Mouse (Mus musculus): Measurements from ENCODE around the gene St5. TPM values are rescaled to one million over a fixed set of nuclear protein-coding genes. Genes with fewer than 3 reads are reported as not detected.
A peak's percentile ranks its signal among the peaks of the same experiment; 100 is the strongest.

Gene St5
- polyA plus RNA-seq, 1 experiment from 2014 or later = 41.0 TPM

GRCm38 (mm10) chr7:109700213-109700612 lies 3.2 kb downstream of the St5 start:
- Histone ChIP-seq H3K27ac (ENCODE audit: poor library complexity, severe bottlenecking) (no peak overlapping the region), H3K9me3 (replicated peaks) (0 out of 2 replicates have a peak, but pooled peaks cover 3% of the 10 kb centered on the region), H3K9ac (no peak overlapping the region), H3K36me3 (no peaks in the 10 kb centered on the region), H3K4me1 (replicated peaks) (0 out of 2 replicates have a peak, but pooled peaks cover 13% of the 10 kb centered on the region), H3K4me3 (no peak overlapping the region), H3K4me2 (no peak overlapping the region), H3K27me3 (replicated peaks) (no peaks in the 10 kb centered on the region)
- ATAC-seq (ENCODE audit: insufficient number of reproducible peaks, low FRiP score) = no peak

DNA sequence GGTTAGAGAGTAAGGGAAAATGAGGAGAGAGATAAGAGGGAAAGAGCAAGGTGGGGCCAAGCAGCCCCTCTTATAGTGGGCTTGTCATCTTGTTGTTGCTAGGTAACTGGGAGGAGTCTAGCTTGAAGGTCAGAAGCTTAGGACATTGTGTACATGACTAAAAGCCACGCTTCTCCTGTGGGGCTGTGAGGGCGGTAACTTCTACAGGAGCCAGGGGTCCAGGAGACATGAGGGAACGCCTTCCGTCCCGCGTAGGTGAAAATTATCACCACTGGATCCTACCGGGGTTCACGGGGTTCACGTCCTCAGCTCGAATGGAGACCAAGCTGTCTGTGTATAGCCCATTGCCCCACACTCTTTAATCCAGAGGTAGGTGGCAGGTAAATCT lies 8.1 kb downstream of the St5 start:
- Histone ChIP-seq H3K4me3 (no peak overlapping the region), H3K9ac (no peak overlapping the region), H3K9me3 (replicated peaks) (0 out of 2 replicates have a peak, but pooled peaks cover 2% of the 10 kb centered on the region), H3K27me3 (replicated peaks) (no peaks in the 10 kb centered on the region), H3K4me2 (no peak overlapping the region), H3K27ac (ENCODE audit: poor library complexity, severe bottlenecking) (no peak overlapping the region), H3K36me3 (no peaks in the 10 kb centered on the region), H3K4me1 (replicated peaks) (peaks cover 12% of the 10 kb centered on the region)
- no peak for ATAC-seq (ENCODE audit: insufficient number of reproducible peaks, low FRiP score)
- 85% methylated on average over 10 of the region's 10 CpGs for WGBS

DNA sequence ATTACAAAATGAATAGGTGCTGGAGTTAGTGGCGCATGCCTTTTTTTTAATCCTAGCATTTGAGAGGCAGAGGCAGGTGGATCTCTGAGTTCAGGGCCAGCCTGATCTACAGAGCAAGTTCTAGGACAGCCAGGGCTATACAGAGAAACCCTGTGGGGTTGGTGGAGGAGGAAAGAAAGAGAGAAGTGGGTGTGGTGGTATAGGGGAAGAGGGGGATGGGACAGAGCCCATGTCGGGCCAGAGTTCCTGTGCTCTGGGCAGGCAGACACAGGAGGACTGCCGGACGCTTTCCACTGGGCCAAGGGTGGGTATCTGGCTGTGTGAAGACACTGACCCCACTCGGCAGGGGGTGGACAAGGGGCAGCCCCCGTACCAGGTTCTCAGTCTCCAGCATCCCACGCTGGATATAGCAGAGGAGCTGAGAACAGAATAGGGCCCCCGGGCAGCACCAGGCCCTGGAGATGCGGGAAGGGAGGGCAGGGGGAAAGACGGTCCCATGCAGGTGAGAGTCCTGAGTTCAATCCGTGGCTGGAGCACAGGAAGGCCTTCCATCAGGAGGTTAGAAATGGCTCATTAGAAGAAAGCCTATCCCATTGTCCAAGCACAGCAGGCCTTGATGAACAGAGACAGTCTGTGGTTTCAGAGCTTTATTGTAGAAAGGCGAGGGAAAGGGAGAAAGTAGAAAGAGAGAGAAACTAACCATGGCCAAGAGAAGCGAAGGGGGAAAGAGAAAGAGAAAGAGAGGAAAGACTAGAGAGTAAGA lies 8.6 kb downstream of the St5 start:
- Histone ChIP-seq H3K4me1 (replicated peaks) (peaks cover 12% of the 10 kb centered on the region), H3K27me3 (replicated peaks) (no peaks in the 10 kb centered on the region), H3K4me3 (no peak overlapping the region), H3K36me3 (no peaks in the 10 kb centered on the region), H3K9me3 (replicated peaks) (no peaks in the 10 kb centered on the region), H3K4me2 (no peak overlapping the region), H3K27ac (ENCODE audit: poor library complexity, severe bottlenecking) (no peak overlapping the region), H3K9ac (no peak overlapping the region)
- 0 out of 2 replicates have a peak, but pooled peaks have one; percentile 29 for ATAC-seq (ENCODE audit: insufficient number of reproducible peaks, low FRiP score)
- WGBS = 75% methylated on average over 13 of the region's 13 CpGs

DNA sequence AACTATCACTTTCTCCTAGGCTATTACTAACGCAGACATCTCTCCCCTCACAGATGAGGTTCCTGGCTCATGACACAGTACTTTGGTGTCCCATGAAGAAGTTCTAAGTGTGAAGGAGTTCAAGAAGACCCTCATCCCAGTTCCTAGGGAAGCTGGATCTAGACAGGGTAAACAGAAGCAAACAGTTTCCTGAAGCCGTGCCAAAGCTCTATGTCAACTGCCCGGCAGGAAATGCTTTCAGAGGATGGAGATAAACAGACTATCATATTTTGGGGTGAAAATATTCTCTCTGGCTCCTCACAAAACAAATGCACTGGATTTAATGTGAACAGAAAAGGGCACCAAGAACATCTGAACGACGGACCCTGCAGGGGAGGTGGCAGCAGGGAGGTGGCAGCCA lies 12.4 kb downstream of the St5 start:
- no peaks in the 10 kb centered on the region for H3K36me3 ChIP-seq
- WGBS = 72% methylated on average over 5 of the region's 5 CpGs
- H3K27me3 ChIP-seq (replicated peaks) = no peaks in the 10 kb centered on the region
- no peak overlapping the region for H3K27ac ChIP-seq (ENCODE audit: poor library complexity, severe bottlenecking)
- H3K9ac ChIP-seq = 0 out of 2 replicates have a peak overlapping the region, but pooled peaks have one; percentile 36
- ATAC-seq (ENCODE audit: insufficient number of reproducible peaks, low FRiP score) = no peak
- no peak overlapping the region for H3K4me2 ChIP-seq
- peaks cover 27% of the 10 kb centered on the region for H3K4me1 ChIP-seq (replicated peaks)
- H3K4me3 ChIP-seq = no peak overlapping the region
- H3K9me3 ChIP-seq (replicated peaks) = no peaks in the 10 kb centered on the region

DNA sequence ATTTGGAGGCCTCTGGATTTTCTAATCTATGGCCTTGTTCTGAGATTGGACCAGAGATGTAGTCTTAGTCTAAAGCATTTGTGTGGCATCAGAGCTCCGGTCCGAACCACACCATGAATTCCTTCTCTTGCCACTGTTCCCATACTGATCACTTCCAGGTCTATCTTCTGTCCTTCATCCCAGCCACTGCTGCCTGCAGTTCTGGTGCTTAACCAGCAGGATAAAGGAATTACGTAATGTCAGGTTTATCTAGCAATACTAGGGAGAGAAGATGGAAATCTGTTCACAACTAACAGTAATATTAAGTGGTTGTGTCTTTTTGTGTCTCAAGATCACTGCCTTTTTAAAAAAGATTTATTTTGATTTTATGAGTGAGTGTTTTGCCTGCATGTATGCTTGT lies 13.3 kb downstream of the St5 start:
- Histone ChIP-seq H3K4me1 (replicated peaks) (peaks cover 25% of the 10 kb centered on the region), H3K4me2 (no peak overlapping the region), H3K9me3 (replicated peaks) (no peaks in the 10 kb centered on the region), H3K9ac (no peak overlapping the region), H3K27ac (ENCODE audit: poor library complexity, severe bottlenecking) (no peak overlapping the region), H3K27me3 (replicated peaks) (no peaks in the 10 kb centered on the region), H3K36me3 (no peaks in the 10 kb centered on the region), H3K4me3 (no peak overlapping the region)
- WGBS = 82% methylated on average over 3 of the region's 3 CpGs
- ATAC-seq (ENCODE audit: insufficient number of reproducible peaks, low FRiP score) = no peak

DNA sequence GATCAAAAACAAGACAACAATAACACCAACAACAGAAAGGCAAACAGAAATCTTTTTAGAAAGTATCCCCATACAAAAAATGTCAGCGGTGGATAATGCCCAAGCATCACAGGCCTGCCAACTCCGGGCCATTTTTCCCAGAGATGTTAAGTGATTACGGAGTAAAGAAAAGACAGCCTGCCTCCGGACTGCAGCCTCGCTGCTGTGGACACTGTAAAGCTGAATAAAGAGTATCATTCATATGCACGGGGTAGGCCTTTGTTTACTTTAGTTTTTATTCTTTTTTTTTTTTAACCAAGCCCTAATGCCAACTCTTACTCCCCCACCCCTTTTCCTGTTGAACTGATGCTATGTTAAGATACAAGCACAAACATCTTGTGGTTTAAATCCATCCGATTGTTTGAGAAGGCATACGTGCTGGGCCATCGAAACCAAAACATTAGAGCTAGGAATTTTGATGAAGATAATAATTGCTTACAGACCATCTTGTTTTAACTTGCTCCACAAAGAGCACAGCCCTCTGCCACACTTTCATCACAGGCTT lies 16.7 kb downstream of the St5 start:
- WGBS = 60% methylated on average over 9 of the region's 9 CpGs
- ATAC-seq (ENCODE audit: insufficient number of reproducible peaks, low FRiP score) = no peak
- Histone ChIP-seq H3K4me3 (no peak overlapping the region), H3K4me2 (no peak overlapping the region), H3K4me1 (replicated peaks) (peaks cover 21% of the 10 kb centered on the region), H3K9ac (no peak overlapping the region), H3K27ac (ENCODE audit: poor library complexity, severe bottlenecking) (no peak overlapping the region), H3K36me3 (no peaks in the 10 kb centered on the region), H3K27me3 (replicated peaks) (no peaks in the 10 kb centered on the region), H3K9me3 (replicated peaks) (no peaks in the 10 kb centered on the region; the same call in 1 of the 2 replicates)

DNA sequence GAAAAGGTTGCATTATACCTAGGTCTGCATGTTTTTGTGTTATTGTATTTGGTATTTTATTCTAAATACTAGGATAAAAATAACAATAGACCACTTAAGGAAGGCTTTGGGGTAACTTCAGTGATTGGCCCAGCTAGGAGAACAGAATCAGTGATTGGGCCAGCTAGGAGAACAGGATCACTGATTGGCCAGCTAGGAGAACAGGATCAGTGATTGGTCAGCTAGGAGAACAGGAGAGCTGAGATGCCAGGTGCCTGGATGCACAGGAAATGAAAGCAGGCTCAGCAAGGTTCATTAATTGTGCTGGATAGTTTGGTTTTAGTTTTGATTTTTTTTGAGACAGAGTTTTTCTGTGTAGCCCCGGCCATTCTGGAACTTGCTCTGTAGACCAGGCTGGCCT lies 22.5 kb downstream of the St5 start:
- no peaks in the 10 kb centered on the region for H3K4me1 ChIP-seq (replicated peaks)
- H3K9me3 ChIP-seq (replicated peaks) = no peaks in the 10 kb centered on the region; the same call in 1 of the 2 replicates
- H3K27me3 ChIP-seq (replicated peaks) = no peaks in the 10 kb centered on the region
- H3K9ac ChIP-seq = no peak overlapping the region
- no peak overlapping the region for H3K4me3 ChIP-seq
- H3K36me3 ChIP-seq = no peaks in the 10 kb centered on the region
- H3K4me2 ChIP-seq = no peak overlapping the region
- H3K27ac ChIP-seq (ENCODE audit: poor library complexity, severe bottlenecking) = no peak overlapping the region
- 98% methylated on average over 1 of the region's 1 CpGs for WGBS
- no peak for ATAC-seq (ENCODE audit: insufficient number of reproducible peaks, low FRiP score)

DNA sequence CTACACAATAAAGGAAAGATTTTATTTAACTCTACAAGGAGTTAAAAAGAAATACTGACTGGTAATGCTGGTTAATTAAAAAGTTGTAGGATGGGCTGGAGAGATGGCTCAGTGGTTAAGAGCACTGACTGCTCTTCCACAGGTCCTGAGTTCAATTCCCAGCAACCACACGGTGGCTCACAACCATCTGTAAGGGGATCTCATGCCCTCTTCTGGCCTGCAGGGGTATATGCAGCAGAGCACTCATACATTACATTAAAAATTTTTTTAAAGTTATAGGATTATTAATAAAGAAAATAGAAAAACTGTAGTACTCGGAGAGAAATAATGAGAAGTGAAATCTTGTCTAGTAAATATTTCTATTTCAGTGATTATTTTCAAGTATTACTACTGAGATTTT lies 23.1 kb downstream of the St5 start:
- H3K4me3 ChIP-seq = no peak overlapping the region
- no peak overlapping the region for H3K27ac ChIP-seq (ENCODE audit: poor library complexity, severe bottlenecking)
- no peak overlapping the region for H3K9ac ChIP-seq
- H3K4me2 ChIP-seq = no peak overlapping the region
- no peaks in the 10 kb centered on the region for H3K27me3 ChIP-seq (replicated peaks)
- no peak for ATAC-seq (ENCODE audit: insufficient number of reproducible peaks, low FRiP score)
- no peaks in the 10 kb centered on the region for H3K36me3 ChIP-seq
- H3K9me3 ChIP-seq (replicated peaks) = no peaks in the 10 kb centered on the region; the same call in 1 of the 2 replicates
- no peaks in the 10 kb centered on the region for H3K4me1 ChIP-seq (replicated peaks)
- WGBS = 89% methylated on average over 2 of the region's 2 CpGs

GRCm38 (mm10) chr7:109674944-109675628 lies 28.3 kb downstream of the St5 start:
- H3K9me3 ChIP-seq (replicated peaks) = no peaks in the 10 kb centered on the region
- H3K27me3 ChIP-seq (replicated peaks) = no peaks in the 10 kb centered on the region
- H3K36me3 ChIP-seq = no peaks in the 10 kb centered on the region
- 72% methylated on average over 4 of the region's 4 CpGs for WGBS
- H3K4me2 ChIP-seq = no peak overlapping the region
- H3K27ac ChIP-seq (ENCODE audit: poor library complexity, severe bottlenecking) = no peak overlapping the region
- H3K9ac ChIP-seq = no peak overlapping the region
- H3K4me3 ChIP-seq = no peak overlapping the region
- H3K4me1 ChIP-seq (replicated peaks) = peaks cover 14% of the 10 kb centered on the region
- no peak for ATAC-seq (ENCODE audit: insufficient number of reproducible peaks, low FRiP score)

DNA sequence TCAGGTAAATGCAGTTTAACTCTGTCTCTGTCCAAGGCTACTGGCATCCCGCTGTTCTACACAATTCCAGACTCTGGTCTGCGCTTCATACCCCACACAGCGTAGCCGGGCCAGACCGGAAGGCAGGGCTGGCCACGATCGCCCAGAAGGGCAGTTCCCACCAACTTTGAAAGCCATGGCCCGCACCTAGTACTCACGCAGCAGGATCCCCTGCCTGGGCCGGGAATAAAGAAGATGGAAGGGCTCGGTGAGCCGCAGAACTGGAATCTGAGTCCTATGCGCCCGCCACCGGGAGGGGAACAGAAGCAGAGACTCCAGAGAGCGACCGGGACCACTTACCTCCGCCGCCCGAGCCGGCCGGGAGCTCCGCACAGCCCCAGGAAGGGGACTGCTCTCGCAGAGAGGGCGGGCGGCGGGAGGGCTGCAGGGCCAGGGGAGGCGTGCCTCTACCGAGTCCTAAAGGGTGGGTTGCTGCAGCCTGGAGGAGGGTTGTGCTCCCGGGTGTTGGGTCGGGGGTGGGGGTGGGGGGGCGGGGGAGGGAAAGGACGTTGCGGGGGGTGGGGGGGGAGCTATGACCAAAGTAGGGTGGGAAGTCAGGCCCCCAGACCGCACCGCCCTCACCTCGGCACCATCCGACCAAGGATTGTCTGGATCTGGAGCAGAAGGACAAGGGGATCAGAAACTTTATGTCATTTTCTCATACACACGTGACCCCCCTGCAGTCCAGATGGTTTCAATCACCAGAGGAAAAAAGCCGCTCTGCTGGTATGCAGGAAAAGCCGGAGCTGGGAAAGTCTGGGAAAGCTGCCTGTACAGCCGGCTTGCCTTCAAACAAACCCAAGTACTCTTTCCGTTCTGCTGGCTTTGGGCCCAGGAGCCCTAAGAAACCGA lies 31.6 kb downstream of the St5 start:
- Histone ChIP-seq H3K36me3 (no peaks in the 10 kb centered on the region), H3K27me3 (replicated peaks) (no peaks in the 10 kb centered on the region), H3K4me3 (peak overlapping the region; percentile 79), H3K4me2 (peak overlapping the region; percentile 72), H3K9ac (peak overlapping the region; percentile 91), H3K27ac (ENCODE audit: poor library complexity, severe bottlenecking) (peak overlapping the region; percentile 98), H3K4me1 (replicated peaks) (peaks cover 25% of the 10 kb centered on the region), H3K9me3 (replicated peaks) (no peaks in the 10 kb centered on the region)
- ATAC-seq (ENCODE audit: insufficient number of reproducible peaks, low FRiP score) = peak; percentile 94
- WGBS = 1% methylated on average over 40 of the region's 44 CpGs

Measured in heart, embryonic 12.5 days (tissue).